Mouse (Mus musculus): ENCODE results near the gene Trim67.

Trim67 gene

DNA sequence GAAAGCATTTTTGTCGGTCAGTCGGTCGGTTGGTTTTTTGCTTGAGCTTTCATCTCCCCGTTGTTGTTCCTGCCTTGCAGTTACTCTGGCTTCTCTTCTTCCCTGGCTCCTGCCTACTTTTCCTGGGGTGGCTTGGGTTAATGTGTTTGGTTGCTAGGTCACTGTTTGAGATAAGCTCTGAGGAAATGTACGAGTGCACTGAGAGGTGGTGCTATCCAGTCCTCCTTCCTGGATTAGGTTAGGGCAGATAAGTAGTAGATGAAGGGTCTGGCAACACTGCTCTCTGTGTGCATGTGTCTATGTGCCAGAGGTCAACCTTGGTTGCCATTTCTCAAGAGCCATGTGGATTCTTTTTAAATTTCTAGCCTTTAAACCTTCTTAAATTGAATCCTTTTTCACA, 79.8 kb downstream of the Trim67 start:
- in situ Hi-C loops (cut with MboI, MseI) = no loop called here

GRCm38 (mm10) chr8:124878141-124878540, 85.2 kb downstream of the Trim67 start:
- in situ Hi-C loops (cut with MboI, MseI) = no loop called here

- in situ Hi-C loops (cut with MboI, MseI) = no loop called here
Observed at GRCm38 (mm10) chr8:124878946-124879526, 86.1 kb downstream of the Trim67 start.
